Mouse (Mus musculus) cerebral cortex, adult 2 months (tissue): ENCODE measurements around the gene Pin1.

Experiments
- WGBS: fragments of 180-500 bp; shearing (Covaris S2); methylation state at CpG from one replicate; pipeline ENCODE4 v1.1.7; 2018; 5-methylcytosine and 5-hydroxymethylcytosine counted together

Pin1 gene

DNA sequence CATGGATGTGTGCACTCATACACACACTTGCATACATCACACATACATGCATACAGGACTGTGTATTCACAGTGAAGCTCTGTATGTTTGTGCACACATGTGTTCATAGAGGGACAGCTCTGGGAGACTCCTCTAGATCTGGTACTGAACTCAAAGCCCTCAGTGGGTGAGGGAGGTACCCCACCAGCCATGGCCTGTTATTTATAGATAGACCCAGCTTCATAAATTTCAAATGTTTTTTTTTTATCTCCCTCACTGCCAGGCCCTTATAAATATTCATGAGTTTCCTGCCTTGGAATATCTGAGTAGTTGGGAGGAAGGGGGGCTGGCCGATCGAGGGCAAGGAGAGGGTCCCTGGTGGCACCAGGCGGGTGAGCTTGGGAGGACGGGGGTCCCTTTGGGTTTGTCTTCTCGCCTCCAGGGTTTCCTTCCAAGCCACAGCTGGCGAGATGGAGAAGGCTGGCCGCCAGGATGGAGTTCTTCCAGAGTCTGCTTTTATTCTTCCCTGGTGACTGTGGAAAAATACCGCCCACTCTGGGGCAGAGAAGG, 52.0 kb downstream of the Pin1 start:
- WGBS = 19% methylated on average over 8 of the region's 8 CpGs

DNA sequence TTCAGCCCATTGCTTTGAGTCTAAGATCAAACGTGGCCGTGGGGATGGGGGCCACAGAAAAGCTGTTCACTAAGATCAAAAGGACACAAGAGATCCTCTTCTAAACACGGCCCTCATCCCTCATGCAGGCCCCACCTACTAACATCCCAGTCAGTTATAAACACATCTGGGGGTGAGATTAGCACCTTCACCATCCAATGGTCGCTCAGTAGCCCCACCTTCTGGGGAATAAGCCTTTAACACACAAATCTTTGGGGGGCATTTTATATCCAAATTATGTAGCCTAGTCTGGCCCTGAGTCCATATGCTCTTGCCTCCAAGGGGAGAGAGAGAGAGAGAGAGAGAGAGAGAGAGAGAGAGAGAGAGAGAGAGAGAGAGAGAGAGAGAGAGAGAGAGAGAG, 54.1 kb downstream of the Pin1 start:
- 47% methylated on average over 4 of the region's 4 CpGs for WGBS

- 66% methylated on average over 3 of the region's 3 CpGs for WGBS
Observed at GRCm38 (mm10) chr9:20710471-20710870, 58.6 kb downstream of the Pin1 start.

- WGBS = 43% methylated on average over 5 of the region's 5 CpGs
Observed at GRCm38 (mm10) chr9:20712934-20713477, 61.1 kb downstream of the Pin1 start.

DNA sequence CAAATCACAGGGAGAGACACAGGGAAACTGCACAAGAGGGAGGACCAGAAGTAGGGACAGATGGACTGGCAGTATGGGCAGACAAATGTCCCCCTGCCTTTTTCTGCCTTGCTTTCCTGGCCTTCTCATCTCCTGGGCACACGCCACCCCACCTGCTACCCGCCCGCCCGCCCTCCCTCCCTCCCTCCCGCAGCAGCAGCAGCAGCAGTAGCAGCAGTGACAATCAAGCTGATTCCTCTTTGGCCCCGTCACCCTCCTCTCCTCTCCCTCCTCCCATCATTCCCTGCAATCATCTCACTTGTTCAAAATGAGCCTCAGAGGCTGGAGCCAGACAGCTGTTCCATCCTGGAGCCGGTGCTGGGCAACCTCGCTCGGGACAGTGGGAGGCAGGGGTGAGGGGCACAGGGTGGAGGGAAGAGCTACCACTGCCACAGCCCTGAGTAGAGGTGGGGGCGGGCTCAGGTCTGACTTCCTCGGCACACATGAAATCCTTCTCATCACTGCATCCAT, 61.6 kb downstream of the Pin1 start:
- WGBS = 23% methylated on average over 11 of the region's 11 CpGs

DNA sequence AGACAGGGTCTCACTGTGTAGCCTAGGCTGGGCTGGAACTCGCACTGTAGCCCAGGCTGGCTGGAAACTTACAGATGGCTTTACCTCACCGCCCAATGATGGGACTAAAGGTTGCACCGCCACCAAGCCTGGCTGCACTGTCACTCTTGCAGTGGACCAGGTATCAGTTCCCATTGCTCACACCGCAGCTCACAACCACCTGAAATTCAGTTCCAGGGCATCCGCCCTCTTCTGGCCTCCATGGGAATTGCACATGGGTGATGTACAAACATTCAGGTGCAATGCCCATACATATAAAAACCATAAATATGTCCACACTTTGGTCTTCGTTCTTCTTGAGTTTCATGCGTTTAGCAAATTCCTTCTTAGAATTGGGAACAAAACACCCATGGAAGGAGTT, 63.4 kb downstream of the Pin1 start:
- WGBS = 73% methylated on average over 7 of the region's 7 CpGs
